Mouse (Mus musculus): ENCODE data around the gene BC048403. TPM values are rescaled to one million over a fixed set of nuclear protein-coding genes. Genes with fewer than 3 reads are reported as not detected.

BC048403 gene
- total and polyA plus RNA-seq, 3 experiments, result 2.7 to 11.6 TPM; not detected in 1

DNA sequence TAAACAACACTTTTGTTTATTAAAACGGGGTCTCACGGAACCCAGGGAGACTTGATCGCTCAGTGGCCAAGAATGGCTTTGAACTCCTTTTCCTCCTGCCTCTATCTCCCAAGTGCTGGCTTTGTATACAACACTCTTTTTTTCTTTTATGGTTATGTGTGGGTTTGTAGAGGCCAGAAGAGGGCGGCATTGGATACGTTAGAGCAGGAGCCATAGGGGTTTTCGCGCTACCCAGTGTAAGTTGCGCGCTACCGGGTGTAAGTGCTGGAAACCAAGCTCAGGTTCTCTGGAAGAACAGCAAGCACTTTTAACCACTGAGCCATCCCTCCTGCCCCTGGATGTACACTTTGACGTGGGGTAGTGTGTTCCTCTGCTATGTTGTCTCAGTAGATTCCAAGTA, 45.2 kb upstream of the BC048403 start:
- peak; percentile 6 for DNase-seq (ENCODE audit: low read depth, low spot score)
- H3K4me3 ChIP-seq (ENCODE audit: control insufficient read depth in 1 of 2, insufficient read depth in 1 of 2, low read depth in 2 of 2, low read length in 2 of 2), result no peak overlapping the region
- TF ChIP-seq NRF1 (IDR thresholded peaks at IDR 0.05; ENCODE audit: insufficient read depth, low read depth, low read length, poor library complexity, severe bottlenecking), result no peak
- no peak for TF ChIP-seq ETS1 (IDR thresholded peaks at IDR 0.05; ENCODE audit: low read depth, low read length)
- no peak for TF ChIP-seq ZNF384 (IDR thresholded peaks at IDR 0.05; ENCODE audit: low read depth, low read length)
- no peak for TF ChIP-seq MYC (IDR thresholded peaks at IDR 0.05; ENCODE audit: low read depth, low read length)
- no peak for TF ChIP-seq MAX (IDR thresholded peaks at IDR 0.05; ENCODE audit: low read length)
- no peak for TF ChIP-seq E2F4 (IDR thresholded peaks at IDR 0.05; ENCODE audit: borderline replicate concordance, low read depth, low read length)
- no peak for TF ChIP-seq MAZ (IDR thresholded peaks at IDR 0.05; ENCODE audit: low read depth, low read length)
- no peak for TF ChIP-seq ELF1 (IDR thresholded peaks at IDR 0.05; ENCODE audit: low read depth, low read length)
- H3K79me2 ChIP-seq (ENCODE audit: control insufficient read depth, insufficient read depth, low read length, poor library complexity), result no peaks in the 10 kb centered on the region
- H3K9ac ChIP-seq (ENCODE audit: control insufficient read depth, low read depth, low read length, poor library complexity, severe bottlenecking), result no peak overlapping the region
- no peaks in the 10 kb centered on the region for H3K4me1 ChIP-seq (ENCODE audit: control insufficient read depth in 1 of 2, insufficient read depth in 2 of 2, low read length in 2 of 2)
- H3K27ac ChIP-seq (ENCODE audit: control insufficient read depth, low read depth, low read length), result no peak overlapping the region
- no peaks in the 10 kb centered on the region for H3K9me3 ChIP-seq (replicated peaks; ENCODE audit: insufficient read depth, low read length)
- H3K36me3 ChIP-seq (ENCODE audit: control insufficient read depth in 1 of 2, insufficient read depth in 2 of 2, low read length in 2 of 2), result no peaks in the 10 kb centered on the region
- H3K27me3 ChIP-seq (ENCODE audit: control insufficient read depth in 1 of 2, insufficient read depth in 2 of 2, low read length in 2 of 2), result no peaks in the 10 kb centered on the region

DNA sequence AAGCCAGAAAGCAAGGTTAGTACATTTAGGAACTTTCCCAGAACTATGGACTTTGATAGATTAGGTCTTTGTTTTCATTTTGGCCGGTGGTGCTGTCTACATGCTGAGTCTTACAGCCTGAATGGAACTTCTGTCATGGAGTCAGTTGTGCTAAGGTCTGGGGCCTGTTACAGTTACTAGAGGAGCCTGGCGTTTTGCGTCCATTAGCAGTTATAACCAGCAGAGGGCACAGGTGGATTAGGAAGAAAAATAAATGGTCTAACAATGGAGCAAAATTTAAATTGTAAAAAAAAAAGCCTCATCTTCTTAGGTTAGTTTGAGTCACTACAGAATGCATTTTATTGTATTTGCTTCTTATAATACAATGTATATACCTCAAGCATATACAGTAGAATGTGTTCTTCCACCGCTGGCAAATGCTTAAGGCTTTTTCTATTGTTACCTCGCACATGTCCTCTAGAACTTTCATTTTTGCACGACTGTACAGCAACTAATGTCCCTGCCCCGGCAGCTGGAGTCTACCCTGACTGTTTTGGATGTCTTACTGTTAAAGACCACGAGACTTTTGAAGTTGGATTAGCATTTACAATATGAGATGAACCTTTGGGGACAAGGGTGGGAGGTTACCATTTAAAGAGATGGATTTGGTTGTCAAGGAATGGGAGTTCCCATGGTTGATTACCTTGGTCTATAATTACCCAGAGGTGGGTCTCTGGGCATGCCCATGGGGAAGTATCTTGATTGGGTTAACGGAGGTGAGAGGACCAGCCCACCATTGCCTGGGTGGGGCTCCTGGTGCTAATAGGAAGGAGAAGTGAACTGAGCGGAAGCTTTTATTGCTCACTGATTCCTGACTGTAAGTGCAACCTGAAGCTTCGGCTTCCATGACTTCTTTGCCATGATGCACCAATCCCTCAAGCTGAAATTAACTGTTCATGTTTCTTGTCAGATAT, 38.2 kb upstream of the BC048403 start:
- Histone ChIP-seq H3K9ac (ENCODE audit: control insufficient read depth, low read depth, low read length, poor library complexity, severe bottlenecking) (peak overlapping the region; percentile 27), H3K4me3 (ENCODE audit: control insufficient read depth in 1 of 2, insufficient read depth in 1 of 2, low read depth in 2 of 2, low read length in 2 of 2) (peak overlapping the region; percentile 48 to 52), H3K9me3 (replicated peaks; ENCODE audit: insufficient read depth, low read length) (no peaks in the 10 kb centered on the region), H3K4me1 (ENCODE audit: control insufficient read depth in 1 of 2, insufficient read depth in 2 of 2, low read length in 2 of 2) (peaks cover 0 to 4% of the 10 kb centered on the region in 2 experiments; a peak in 2 of 4 replicates), H3K27me3 (ENCODE audit: control insufficient read depth in 1 of 2, insufficient read depth in 2 of 2, low read length in 2 of 2) (no peaks in the 10 kb centered on the region), H3K36me3 (ENCODE audit: control insufficient read depth in 1 of 2, insufficient read depth in 2 of 2, low read length in 2 of 2) (0 out of 4 replicates have a peak, but pooled peaks cover 0 to 2% of the 10 kb centered on the region in 2 experiments), H3K27ac (ENCODE audit: control insufficient read depth, low read depth, low read length) (peak overlapping the region; percentile 2; the same call in 1 of the 2 replicates), H3K79me2 (ENCODE audit: control insufficient read depth, insufficient read depth, low read length, poor library complexity) (no peaks in the 10 kb centered on the region)
- DNase-seq (ENCODE audit: low read depth, low spot score), result peak; percentile 80
- TF ChIP-seq TAL1 (IDR thresholded peaks at IDR 0.05; ENCODE audit: low read length) (no peak), CHD1 (IDR thresholded peaks at IDR 0.05; ENCODE audit: low read depth, low read length) (no peak), JUND (IDR thresholded peaks at IDR 0.05; ENCODE audit: low read depth, low read length) (no peak), NELFE (IDR thresholded peaks at IDR 0.05; ENCODE audit: low read depth, low read length) (no peak), MYC (IDR thresholded peaks at IDR 0.05; ENCODE audit: low read depth, low read length) (no peak), HCFC1 (IDR thresholded peaks at IDR 0.05; ENCODE audit: low read depth, low read length) (0 out of 2 replicates have a peak, but pooled peaks have one; percentile 30), MEF2A (IDR thresholded peaks at IDR 0.05; ENCODE audit: extremely low read depth, insufficient replicate concordance, low read depth, low read length, poor library complexity, severe bottlenecking) (no peak), POLR2AphosphoS2 (IDR thresholded peaks at IDR 0.05; ENCODE audit: low read length) (no peak), ZC3H11A (IDR thresholded peaks at IDR 0.05; ENCODE audit: low read depth, low read length) (peak; percentile 85), TBP (IDR thresholded peaks at IDR 0.05; ENCODE audit: low read depth, low read length) (no peak), MXI1 (IDR thresholded peaks at IDR 0.05; ENCODE audit: low read depth, low read length) (peak; percentile 81), UBTF (IDR thresholded peaks at IDR 0.05; ENCODE audit: borderline replicate concordance, insufficient read depth, low read depth, low read length) (no peak), ELF1 (IDR thresholded peaks at IDR 0.05; ENCODE audit: low read depth, low read length) (no peak), BHLHE40 (IDR thresholded peaks at IDR 0.05; ENCODE audit: borderline replicate concordance, low read depth, low read length) (no peak), RAD21 (IDR thresholded peaks at IDR 0.05; ENCODE audit: low read depth, low read length) (peak; percentile 92), ZNF384 (IDR thresholded peaks at IDR 0.05; ENCODE audit: low read depth, low read length) (peak; percentile 89), E2F4 (IDR thresholded peaks at IDR 0.05; ENCODE audit: borderline replicate concordance, low read depth, low read length) (no peak), ZKSCAN1 (IDR thresholded peaks at IDR 0.05; ENCODE audit: low read depth, low read length) (no peak), ZMIZ1 (IDR thresholded peaks at IDR 0.05; ENCODE audit: low read depth, low read length) (no peak), POLR2AphosphoS5 (IDR thresholded peaks at IDR 0.05; ENCODE audit: borderline replicate concordance, low read depth, low read length) (no peak), GABPA (IDR thresholded peaks at IDR 0.05; ENCODE audit: low read depth, low read length) (no peak), MAX (IDR thresholded peaks at IDR 0.05; ENCODE audit: low read length) (no peak), CTCF (IDR thresholded peaks at IDR 0.05 in 2 of 3, conservative IDR thresholded peaks at IDR 0.05 in 1 of 3; ENCODE audit: control insufficient read depth in 1 of 3, insufficient read depth in 1 of 3, low read depth in 2 of 3, low read length in 3 of 3, poor library complexity in 1 of 3, severe bottlenecking in 1 of 3) (peak; percentile 48 to 89 (median 51)), EP300 (IDR thresholded peaks at IDR 0.05; ENCODE audit: low read depth in 1 of 2, low read length in 2 of 2) (no peak), POLR2A (IDR thresholded peaks at IDR 0.05; ENCODE audit: control insufficient read depth in 1 of 2, insufficient read depth in 1 of 2, low read depth in 1 of 2, low read length in 2 of 2, poor library complexity in 1 of 2) (0 out of 4 replicates have a peak, but pooled peaks of 1 of the 2 experiments have one; percentile 34)

Measured in MEL (cell line).